Mouse (Mus musculus) E14TG2a.4 (cell line): ENCODE data around the gene Relb.

Experiments
- CTCF ChIP-seq: conservative IDR thresholded peaks from 2 replicates; pipeline ENCODE4 v1.5.1; 2014; ENCODE audit warnings: low read length
- POU5F1 ChIP-seq: IDR thresholded peaks from 2 replicates; pipeline ENCODE4 v1.6.1; 2014; ENCODE audit warnings: low read length, borderline replicate concordance

- TF ChIP-seq CTCF (no peak), POU5F1 (no peak)
Measured at GRCm38 (mm10) chr7:19634591-19634990, 5.4 kb upstream of the Relb start.
